Mouse (Mus musculus) spleen, adult 2 months (tissue): ENCODE measurements around the gene Tcf7l2.

Experiments used
- CTCF ChIP-seq: fragments of 200-500 bp; IDR thresholded peaks from 2 replicates; pipeline ENCODE4 v1.5.1; 2011; ENCODE audit warnings: mild to moderate bottlenecking, inconsistent platforms; ENCODE audit not compliant: insufficient read depth, insufficient read length, insufficient replicate concordance; ENCODE audit errors: extremely low read depth
- POLR2A ChIP-seq: fragments of 200-500 bp; IDR thresholded peaks from 2 replicates; pipeline ENCODE4 v1.6.1; 2011; ENCODE audit warnings: low read depth, low read length, inconsistent platforms

GRCm38 (mm10) chr19:55938254-55939046 is 196.8 kb downstream of the Tcf7l2 start:
- TF ChIP-seq CTCF (no peak), POLR2A (no peak)
